Mouse (Mus musculus): Measurements from ENCODE around the gene Adamts13.

Adamts13 gene

DNA sequence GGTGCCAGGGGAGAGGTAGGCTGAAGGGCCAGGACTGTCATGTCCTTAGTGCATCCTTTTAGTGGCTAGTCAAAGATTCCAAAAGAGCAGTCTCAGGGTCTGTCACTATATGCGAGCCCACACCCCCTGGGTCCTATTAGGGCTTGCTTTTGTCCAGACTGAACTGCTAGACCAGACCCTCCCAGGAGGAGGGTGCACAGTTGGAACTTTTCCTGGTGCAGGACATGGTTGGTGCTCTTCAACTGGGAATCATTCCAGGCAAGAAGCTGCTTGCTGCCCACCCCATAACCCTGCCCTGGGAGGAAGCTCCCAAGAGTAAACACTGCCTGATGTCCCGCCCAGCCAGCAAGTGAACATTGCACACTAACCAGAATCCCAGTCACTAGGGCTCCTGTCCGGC is at the start of gene Adamts13:
Gene Adamts13 (plus strand): TSS at position 301 of the 400 bp plus-strand sequence.
- in situ Hi-C loops (cut with MboI, MseI) = loop anchor here (10.0 kb wide), 1 partner anchor 1272 kb away; no protein-coding TSS in a partner anchor

- in situ Hi-C loops (cut with MboI, MseI) = no loop called here
These were observed 45.3 kb upstream of the Adamts13 start for GRCm38 (mm10) chr2:26927745-26928476.

- in situ Hi-C loops (cut with MboI, MseI) = no loop called here
These were observed 42.8 kb upstream of the Adamts13 start for GRCm38 (mm10) chr2:26930390-26930789.

- in situ Hi-C loops (cut with MboI, MseI) = no loop called here
These were observed 40.5 kb upstream of the Adamts13 start for GRCm38 (mm10) chr2:26932473-26933303.

- in situ Hi-C loops (cut with MboI, MseI) = no loop called here
These were observed 39.7 kb upstream of the Adamts13 start, which contains the start of the genes Surf4 and Stkld1 for GRCm38 (mm10) chr2:26933304-26934055. Surf4 (minus strand) TSS chr2:26933928. Stkld1 (plus strand) TSS chr2:26934047.

DNA sequence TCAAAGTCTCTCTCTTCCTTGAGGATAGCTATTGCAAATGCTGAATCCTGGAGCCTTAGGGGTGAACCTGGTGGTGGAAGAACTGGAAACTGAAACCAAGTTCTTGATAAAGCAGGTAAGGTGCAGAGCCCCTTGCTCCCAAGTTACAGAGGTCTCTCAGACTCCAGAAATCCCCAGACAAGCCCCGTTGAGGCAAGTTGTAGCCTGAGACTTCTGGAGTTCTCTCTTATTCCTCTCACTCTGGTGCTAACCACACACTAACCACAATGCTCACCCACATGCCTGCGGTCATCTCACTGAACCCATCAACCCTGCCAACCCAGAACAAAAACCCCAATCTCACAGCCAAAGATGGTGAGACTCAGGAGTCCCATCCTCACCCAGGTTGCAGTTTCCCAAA is 37.9 kb upstream of the Adamts13 start:
- in situ Hi-C loops (cut with MboI, MseI) = no loop called here

- in situ Hi-C loops (cut with MboI, MseI) = no loop called here
These were observed 36.8 kb upstream of the Adamts13 start for GRCm38 (mm10) chr2:26936425-26936824.

- in situ Hi-C loops (cut with MboI, MseI) = no loop called here
These were observed 31.7 kb upstream of the Adamts13 start for GRCm38 (mm10) chr2:26941539-26941938.

GRCm38 (mm10) chr2:26943253-26943652 is 30.0 kb upstream of the Adamts13 start:
- in situ Hi-C loops (cut with MboI, MseI) = no loop called here

DNA sequence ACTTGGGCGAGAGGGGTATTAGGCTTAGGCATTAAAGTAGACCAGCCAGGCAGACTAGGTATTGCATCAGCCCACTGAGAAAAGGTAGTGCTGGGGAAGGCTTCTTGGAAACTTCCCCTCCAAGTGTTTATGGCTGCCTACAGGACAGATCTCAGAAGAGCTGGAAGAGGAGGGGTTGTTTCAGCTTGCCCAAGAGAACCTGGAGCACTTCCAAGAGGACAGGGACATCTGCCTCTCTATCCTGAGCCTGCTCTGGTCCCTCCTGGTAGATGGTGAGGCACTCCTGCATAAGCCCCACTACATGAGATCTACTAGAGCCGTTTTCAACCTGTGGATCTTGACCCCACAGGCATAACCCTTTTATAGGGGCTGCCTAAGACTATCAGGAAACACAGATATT is 22.8 kb upstream of the Adamts13 start:
- in situ Hi-C loops (cut with MboI, MseI) = no loop called here

GRCm38 (mm10) chr2:26951346-26951905 is 21.8 kb upstream of the Adamts13 start:
- in situ Hi-C loops (cut with MboI, MseI) = no loop called here

DNA sequence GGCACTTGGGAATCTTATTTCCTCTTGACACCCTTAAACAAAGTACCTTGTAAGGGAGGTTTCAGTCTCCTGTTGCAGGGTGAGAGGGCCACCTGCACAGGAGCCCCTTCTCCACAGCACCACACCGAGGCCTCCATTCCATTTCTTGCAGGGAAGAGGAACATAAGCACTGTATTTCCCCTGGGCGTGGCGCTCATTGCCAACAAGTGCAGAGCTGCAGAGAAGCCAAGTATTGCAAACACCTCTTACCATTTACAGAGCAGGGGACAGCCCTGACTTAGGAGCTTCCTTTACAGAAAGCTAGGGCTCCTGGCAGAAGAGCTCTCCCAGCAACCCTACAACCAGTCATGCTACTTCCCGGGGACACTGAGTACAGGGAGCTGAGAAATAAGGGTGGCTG is 21.0 kb upstream of the Adamts13 start:
- in situ Hi-C loops (cut with MboI, MseI) = no loop called here

GRCm38 (mm10) chr2:26952866-26953265 is 20.4 kb upstream of the Adamts13 start:
- in situ Hi-C loops (cut with MboI, MseI) = no loop called here

- in situ Hi-C loops (cut with MboI, MseI) = no loop called here
These were observed 18.4 kb upstream of the Adamts13 start for GRCm38 (mm10) chr2:26954735-26955395.

GRCm38 (mm10) chr2:26956811-26957487 is 16.3 kb upstream of the Adamts13 start:
- in situ Hi-C loops (cut with MboI, MseI) = no loop called here

GRCm38 (mm10) chr2:26957488-26957859 is 15.7 kb upstream of the Adamts13 start:
- in situ Hi-C loops (cut with MboI, MseI) = no loop called here

GRCm38 (mm10) chr2:26960756-26961155 is 12.5 kb upstream of the Adamts13 start:
- in situ Hi-C loops (cut with MboI, MseI) = loop anchor here (5.0 kb wide), 1 partner anchor 47 kb away; the partner anchor contains the start of gene Cacfd1

GRCm38 (mm10) chr2:26963923-26964723 is 9.1 kb upstream of the Adamts13 start, which contains the start of gene Rexo4:
Rexo4 (minus strand) TSS chr2:26964386.
- in situ Hi-C loops (cut with MboI, MseI) = loop anchor here (5.0 kb wide), 1 partner anchor 43 kb away; the partner anchor contains the start of gene Cacfd1

DNA sequence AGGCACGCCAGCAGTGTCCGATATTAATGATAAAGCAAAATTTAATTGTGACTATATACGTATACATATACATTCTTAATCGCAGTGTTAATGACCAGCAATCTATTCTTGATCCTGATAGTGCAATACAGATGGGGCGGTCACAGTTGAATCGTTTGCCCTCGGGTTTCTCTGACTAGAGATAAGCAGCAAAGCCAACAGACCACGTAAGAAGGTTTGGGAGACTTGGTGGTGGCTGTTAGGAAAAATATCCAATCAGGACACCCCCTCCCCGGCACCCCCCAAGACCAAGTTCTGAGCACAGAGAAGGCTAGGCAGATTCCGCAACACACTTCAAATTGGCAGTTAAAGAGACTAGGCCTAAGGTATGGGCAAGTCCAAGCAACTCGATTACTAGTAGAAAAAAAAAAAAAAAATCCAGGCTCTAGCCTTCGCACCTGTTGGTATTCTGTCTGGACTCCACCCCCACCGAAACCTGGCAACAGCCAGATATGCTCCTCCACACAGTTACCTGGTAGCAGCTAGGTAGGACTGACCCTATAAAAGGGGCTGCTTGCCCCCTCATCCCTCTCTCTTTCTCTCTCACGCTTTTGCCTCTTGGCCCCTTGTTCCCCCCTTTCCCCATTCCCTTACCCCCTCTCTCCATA is 8.4 kb upstream of the Adamts13 start:
- in situ Hi-C loops (cut with MboI, MseI) = loop anchor here (5.0 kb wide), 1 partner anchor 42 kb away; the partner anchor contains the start of gene Cacfd1

Data from T-helper 2 cell (primary cell).